Comparison of ENCODE assay signal across 9 mouse cellular contexts in the genomic region with DNA sequence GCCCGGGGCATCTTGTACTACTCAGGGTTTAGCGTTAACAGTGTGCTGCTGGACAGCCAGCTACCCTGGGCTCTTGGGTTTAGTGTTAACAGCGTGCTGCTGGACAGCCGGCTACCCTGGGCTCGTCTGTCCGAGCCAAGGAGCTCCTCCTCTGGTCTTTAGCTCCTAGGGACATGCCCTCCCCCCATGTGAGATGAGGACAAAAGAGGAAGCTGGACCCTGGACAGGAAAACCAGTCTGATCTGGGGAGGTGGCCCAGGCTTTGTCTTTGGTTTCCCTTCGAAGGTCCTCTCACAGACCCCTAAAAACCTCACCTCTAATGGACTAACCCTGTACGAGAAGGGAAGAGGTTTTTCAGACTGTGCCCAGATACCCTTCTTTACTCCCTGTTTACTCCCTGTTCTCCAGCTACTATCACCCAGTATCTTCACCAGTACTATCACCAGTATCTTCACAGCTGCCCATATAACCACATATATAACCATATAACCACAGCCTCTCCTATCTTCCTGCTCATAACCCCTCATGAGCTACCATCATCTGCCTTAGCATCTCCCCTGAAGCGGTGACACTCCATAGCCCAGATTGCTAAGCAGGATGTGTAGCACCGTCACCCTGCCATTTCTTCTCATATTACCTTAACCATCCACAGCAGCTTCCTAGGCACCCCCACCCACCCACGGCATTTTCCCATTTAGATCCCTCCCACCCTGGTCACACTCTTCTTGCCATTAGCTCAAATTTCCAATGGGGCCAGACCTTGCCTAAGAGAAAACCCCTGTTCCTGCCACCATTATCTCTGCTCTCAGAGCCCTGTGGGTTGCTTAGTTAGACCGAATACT. TPM values are rescaled to one million over a fixed set of nuclear protein-coding genes. Genes with fewer than 3 reads are reported as not detected.
A peak's percentile ranks its signal among the peaks of the same experiment; 100 is the strongest.
DNase-seq lines count a peak whose midpoint lies in the region; ATAC-seq lines count a peak whose summit lies in the region.
"Had no signal": no experiment of that assay in that cellular context is flagged by ENCODE, and none has a peak within 500 bp of the region (broad histone marks: within the 10 kb centered on the region; RNA-seq: fewer than 3 reads in every experiment).

No protein-coding gene starts in this region.

- H3K27ac ChIP-seq in neural tube, embryonic 12.5 days = no peak overlapping the region
- peak overlapping the region; percentile 6 to 19; a peak in 3 of 4 replicates for H3K27ac ChIP-seq in heart, embryonic 14.5 days (replicated peaks in 1 of 2; ENCODE audit: control insufficient read depth in 1 of 2, insufficient read depth in 1 of 2, low read depth in 2 of 2, low read length in 2 of 2)
- H3K27ac ChIP-seq in limb, embryonic 12.5 days = no peak overlapping the region
- no peak overlapping the region for H3K27ac ChIP-seq in stomach, embryonic 14.5 days (ENCODE audit: low read length)

- peaks cover 34% of the 10 kb centered on the region for H3K4me1 ChIP-seq in neural tube, embryonic 12.5 days
- peaks cover 35 to 68% of the 10 kb centered on the region in 2 experiments for H3K4me1 ChIP-seq in heart, embryonic 14.5 days (ENCODE audit: control insufficient read depth in 2 of 2, insufficient read depth in 2 of 2, low read length in 2 of 2)
- peaks cover 41% of the 10 kb centered on the region for H3K4me1 ChIP-seq in limb, embryonic 12.5 days (replicated peaks)
- peaks cover 36% of the 10 kb centered on the region for H3K4me1 ChIP-seq in stomach, embryonic 14.5 days (ENCODE audit: control insufficient read depth, insufficient read depth, low read length)

- H3K4me2 ChIP-seq in neural tube, embryonic 12.5 days (replicated peaks) = peak overlapping the region; percentile 87
- peak overlapping the region; percentile 83 for H3K4me2 ChIP-seq in heart, embryonic 14.5 days (ENCODE audit: low read length)
- H3K4me2 ChIP-seq in limb, embryonic 12.5 days = peak overlapping the region; percentile 86
- H3K4me2 ChIP-seq in stomach, embryonic 14.5 days (replicated peaks; ENCODE audit: low read depth, low read length) = peak overlapping the region; percentile 83

- H3K4me3 ChIP-seq in neural tube, embryonic 12.5 days = no peak overlapping the region
- peak overlapping the region; percentile 0 to 7; a peak in 1 of 4 replicates for H3K4me3 ChIP-seq in heart, embryonic 14.5 days (ENCODE audit: control insufficient read depth in 1 of 2, insufficient read depth in 1 of 2, low read depth in 1 of 2, low read length in 2 of 2)
- H3K4me3 ChIP-seq in limb, embryonic 12.5 days (replicated peaks) = 0 out of 2 replicates have a peak overlapping the region, but pooled peaks have one; percentile 15
- no peak overlapping the region for H3K4me3 ChIP-seq in stomach, embryonic 14.5 days (ENCODE audit: low read depth, low read length)

- no peaks in the 10 kb centered on the region for H3K36me3 ChIP-seq in neural tube, embryonic 12.5 days
- 0 out of 2 replicates have a peak, but pooled peaks cover 14% of the 10 kb centered on the region for H3K36me3 ChIP-seq in heart, embryonic 14.5 days (ENCODE audit: control insufficient read depth, insufficient read depth, low read length)
- peaks cover 13% of the 10 kb centered on the region; the same call in 1 of the 2 replicates for H3K36me3 ChIP-seq in limb, embryonic 12.5 days
- H3K36me3 ChIP-seq in stomach, embryonic 14.5 days (ENCODE audit: control insufficient read depth, insufficient read depth, low read length) = no peaks in the 10 kb centered on the region

- no peaks in the 10 kb centered on the region for H3K9me3 ChIP-seq in neural tube, embryonic 12.5 days
- no peaks in the 10 kb centered on the region for H3K9me3 ChIP-seq in heart, embryonic 14.5 days (ENCODE audit: control insufficient read depth, low read length)
- no peaks in the 10 kb centered on the region for H3K9me3 ChIP-seq in limb, embryonic 12.5 days
- no peaks in the 10 kb centered on the region for H3K9me3 ChIP-seq in stomach, embryonic 14.5 days (ENCODE audit: control insufficient read depth, low read depth, low read length)

- H3K27me3 ChIP-seq in neural tube, embryonic 12.5 days (replicated peaks) = no peaks in the 10 kb centered on the region
- no peaks in the 10 kb centered on the region for H3K27me3 ChIP-seq in heart, embryonic 14.5 days (ENCODE audit: control insufficient read depth, insufficient read depth, low read length)
- H3K27me3 ChIP-seq in limb, embryonic 12.5 days = no peaks in the 10 kb centered on the region
- H3K27me3 ChIP-seq in stomach, embryonic 14.5 days (ENCODE audit: control insufficient read depth, insufficient read depth, low read length) = no peaks in the 10 kb centered on the region

- ATAC-seq in neural tube, embryonic 12.5 days (ENCODE audit: low FRiP score, low read depth) = no peak
- no peak for ATAC-seq in heart, embryonic 14.5 days (ENCODE audit: insufficient number of reproducible peaks, insufficient read depth, low FRiP score, low read depth)
- ATAC-seq in limb, embryonic 12.5 days (ENCODE audit: insufficient number of reproducible peaks, insufficient read depth, low FRiP score, low TSS enrichment, low read depth) = no peak
- no peak for ATAC-seq in stomach, embryonic 14.5 days (ENCODE audit: insufficient number of reproducible peaks, insufficient read depth, low FRiP score, low read depth)

- H3K9ac ChIP-seq in neural tube, embryonic 12.5 days = no peak overlapping the region; the same call in 1 of the 2 replicates
- H3K9ac ChIP-seq in heart, embryonic 14.5 days (ENCODE audit: low read length) = peak overlapping the region; percentile 48; the same call in 1 of the 2 replicates
- H3K9ac ChIP-seq in limb, embryonic 12.5 days (replicated peaks) = no peak overlapping the region
- H3K9ac ChIP-seq in stomach, embryonic 14.5 days (replicated peaks; ENCODE audit: low read depth, low read length) = 0 out of 2 replicates have a peak overlapping the region, but pooled peaks have one; percentile 21

- WGBS in neural tube, embryonic 12.5 days = 75% methylated on average over 12 of the region's 12 CpGs
- WGBS in heart, embryonic 14.5 days = 50% methylated on average over 12 of the region's 12 CpGs
- WGBS in limb, embryonic 12.5 days = 47% methylated on average over 12 of the region's 12 CpGs
- WGBS in stomach, embryonic 14.5 days = 61% methylated on average over 12 of the region's 12 CpGs

- no peak for DNase-seq in neural tube, embryonic 10.5 days (ENCODE audit: extremely low spot score, low spot score)
- no peak for DNase-seq in cerebellum, adult 11 months
- DNase-seq in left cerebral cortex, adult 11 months (ENCODE audit: low spot score) = no peak
- DNase-seq in adrenal gland, postnatal 25 days = no peak
- DNase-seq: left cerebral cortex, postnatal 4 days had no signal

RNA-seq across cellular contexts. Expression of a gene that starts 8.7 kb away (rescaled TPM):
- polyA plus RNA-seq in neural tube, embryonic 12.5 days (2016; fragmentation: Nextera tagmentation; extraction: Ambion mirVana) = 28.2 and 28.3 TPM in 2 replicates
- polyA plus RNA-seq in heart, embryonic 14.5 days (2014; fragmentation: Nextera tagmentation; extraction: Ambion mirVana) = 43.8 and 46.2 TPM in 2 replicates
- 47.8 and 50.4 TPM in 2 replicates for polyA plus RNA-seq in limb, embryonic 12.5 days (2016; fragmentation: Nextera tagmentation; extraction: Ambion mirVana)
- polyA plus RNA-seq in stomach, embryonic 14.5 days (2014; fragmentation: Nextera tagmentation; extraction: Ambion mirVana) = 61.6 and 65.1 TPM in 2 replicates
- 58.9 and 59.7 TPM in 2 replicates for total RNA-seq in adrenal gland, postnatal 25 days (2021)

RNA-seq across cellular contexts. Expression of a gene that starts 20.4 kb away (rescaled TPM):
- polyA plus RNA-seq in neural tube, embryonic 12.5 days (2016; fragmentation: Nextera tagmentation; extraction: Ambion mirVana) = 10.5 and 13.6 TPM in 2 replicates
- polyA plus RNA-seq in heart, embryonic 14.5 days (2014; fragmentation: Nextera tagmentation; extraction: Ambion mirVana) = 13.1 and 15.0 TPM in 2 replicates
- 17.7 and 25.3 TPM in 2 replicates for polyA plus RNA-seq in limb, embryonic 12.5 days (2016; fragmentation: Nextera tagmentation; extraction: Ambion mirVana)
- 24.9 and 25.6 TPM in 2 replicates for polyA plus RNA-seq in stomach, embryonic 14.5 days (2014; fragmentation: Nextera tagmentation; extraction: Ambion mirVana)
- total RNA-seq in adrenal gland, postnatal 25 days (2021) = 52.4 and 65.8 TPM in 2 replicates

RNA-seq across cellular contexts. Expression of a gene that starts 37.2 kb away (rescaled TPM):
- 45.7 and 46.1 TPM in 2 replicates for polyA plus RNA-seq in neural tube, embryonic 12.5 days (2016; fragmentation: Nextera tagmentation; extraction: Ambion mirVana)
- 63.5 and 70.1 TPM in 2 replicates for polyA plus RNA-seq in heart, embryonic 14.5 days (2014; fragmentation: Nextera tagmentation; extraction: Ambion mirVana)
- 82.0 and 84.9 TPM in 2 replicates for polyA plus RNA-seq in limb, embryonic 12.5 days (2016; fragmentation: Nextera tagmentation; extraction: Ambion mirVana)
- polyA plus RNA-seq in stomach, embryonic 14.5 days (2014; fragmentation: Nextera tagmentation; extraction: Ambion mirVana) = 99.0 and 103 TPM in 2 replicates
- total RNA-seq in adrenal gland, postnatal 25 days (2021) = 82.3 and 110 TPM in 2 replicates

RNA-seq across cellular contexts. Expression of a gene that starts 37.2 kb away (rescaled TPM):
- 33.1 and 34.8 TPM in 2 replicates for polyA plus RNA-seq in neural tube, embryonic 12.5 days (2016; fragmentation: Nextera tagmentation; extraction: Ambion mirVana)
- polyA plus RNA-seq in heart, embryonic 14.5 days (2014; fragmentation: Nextera tagmentation; extraction: Ambion mirVana) = 27.3 and 27.6 TPM in 2 replicates
- 50.5 and 51.8 TPM in 2 replicates for polyA plus RNA-seq in limb, embryonic 12.5 days (2016; fragmentation: Nextera tagmentation; extraction: Ambion mirVana)
- polyA plus RNA-seq in stomach, embryonic 14.5 days (2014; fragmentation: Nextera tagmentation; extraction: Ambion mirVana) = 51.6 and 53.5 TPM in 2 replicates
- total RNA-seq in adrenal gland, postnatal 25 days (2021) = 60.8 and 61.0 TPM in 2 replicates

Comparison
In these comparisons a context has a peak if more than half of its experiments do, and no peak if none do; other contexts are left out.
1. H3K27ac ChIP-seq: peak in heart, embryonic 14.5 days (2 of 2); none in neural tube, embryonic 12.5 days (single experiment), limb, embryonic 12.5 days (single experiment) and stomach, embryonic 14.5 days (single experiment).
2. H3K4me3 ChIP-seq: peak in heart, embryonic 14.5 days (2 of 2) and limb, embryonic 12.5 days (single experiment); none in neural tube, embryonic 12.5 days (single experiment) and stomach, embryonic 14.5 days (single experiment).
3. H3K9ac ChIP-seq: peak in heart, embryonic 14.5 days (single experiment) and stomach, embryonic 14.5 days (single experiment); none in neural tube, embryonic 12.5 days (single experiment) and limb, embryonic 12.5 days (single experiment).
4. Peak in every context shown above with its lines, with median percentiles within 50 percentile points of each other: H3K4me2 ChIP-seq.